Mouse (Mus musculus): ENCODE measurements at regions not wholly inside any gene's neighbourhood (a gene's known extent, or its start where the extent isn't known, plus 50 kb on each side); places are given as distances from the start of the nearest gene placed in this dataset.

GRCm38 (mm10) chr2:9592531-9592930 lies 288.5 kb upstream of the 4930412O13Rik start:
- no peak for DNase-seq (ENCODE audit: low spot score)

GRCm38 (mm10) chr2:9593931-9594330 lies 287.1 kb upstream of the 4930412O13Rik start:
- DNase-seq (ENCODE audit: low spot score), result no peak

GRCm38 (mm10) chr2:9595236-9595850 lies 285.7 kb upstream of the 4930412O13Rik start:
- DNase-seq (ENCODE audit: low spot score), result no peak

GRCm38 (mm10) chr2:9596135-9596534 lies 284.9 kb upstream of the 4930412O13Rik start:
- no peak for DNase-seq (ENCODE audit: low spot score)

GRCm38 (mm10) chr2:9604984-9605383 lies 276.1 kb upstream of the 4930412O13Rik start:
- DNase-seq (ENCODE audit: low spot score), result no peak

- DNase-seq (ENCODE audit: low spot score), result no peak
Observed at GRCm38 (mm10) chr2:9607547-9607946, 273.5 kb upstream of the 4930412O13Rik start.

GRCm38 (mm10) chr2:9614415-9614814 lies 266.6 kb upstream of the 4930412O13Rik start:
- DNase-seq (ENCODE audit: low spot score), result no peak

- DNase-seq (ENCODE audit: low spot score), result no peak
Observed at GRCm38 (mm10) chr2:9616292-9616691, 264.8 kb upstream of the 4930412O13Rik start.

GRCm38 (mm10) chr2:9620303-9621244 lies 260.5 kb upstream of the 4930412O13Rik start:
- no peak for DNase-seq (ENCODE audit: low spot score)

- no peak for DNase-seq (ENCODE audit: low spot score)
Observed at GRCm38 (mm10) chr2:9623702-9624101, 257.4 kb upstream of the 4930412O13Rik start.

GRCm38 (mm10) chr2:9628026-9628425 lies 253.0 kb upstream of the 4930412O13Rik start:
- no peak for DNase-seq (ENCODE audit: low spot score)

GRCm38 (mm10) chr2:9632719-9633446 lies 248.2 kb upstream of the 4930412O13Rik start:
- no peak for DNase-seq (ENCODE audit: low spot score)

GRCm38 (mm10) chr2:9639262-9639661 lies 241.8 kb upstream of the 4930412O13Rik start:
- DNase-seq (ENCODE audit: low spot score), result no peak

GRCm38 (mm10) chr2:9641629-9642028 lies 239.4 kb upstream of the 4930412O13Rik start:
- no peak for DNase-seq (ENCODE audit: low spot score)

GRCm38 (mm10) chr2:9642411-9642810 lies 238.6 kb upstream of the 4930412O13Rik start:
- no peak for DNase-seq (ENCODE audit: low spot score)

GRCm38 (mm10) chr2:9646466-9646865 lies 234.6 kb upstream of the 4930412O13Rik start:
- DNase-seq (ENCODE audit: low spot score), result no peak

GRCm38 (mm10) chr2:9646963-9647362 lies 234.1 kb upstream of the 4930412O13Rik start:
- DNase-seq (ENCODE audit: low spot score), result no peak

- DNase-seq (ENCODE audit: low spot score), result no peak
Observed at GRCm38 (mm10) chr2:9650082-9650481, 231.0 kb upstream of the 4930412O13Rik start.

- DNase-seq (ENCODE audit: low spot score), result no peak
Observed at GRCm38 (mm10) chr2:9658880-9659279, 222.2 kb upstream of the 4930412O13Rik start.

- no peak for DNase-seq (ENCODE audit: low spot score)
Observed at GRCm38 (mm10) chr2:9669621-9670020, 211.4 kb upstream of the 4930412O13Rik start.

- peak; percentile 14 for DNase-seq (ENCODE audit: low spot score)
Observed at GRCm38 (mm10) chr2:9681691-9682152, 199.3 kb upstream of the 4930412O13Rik start.

GRCm38 (mm10) chr2:9683673-9684210 lies 197.3 kb upstream of the 4930412O13Rik start:
- no peak for DNase-seq (ENCODE audit: low spot score)

All from yolk sac, embryonic 10.5 days (tissue).